Mouse (Mus musculus): ENCODE measurements around the gene Usp32. TPM values are rescaled to one million over a fixed set of nuclear protein-coding genes. Genes with fewer than 3 reads are reported as not detected.

Usp32 gene
- total and polyA plus RNA-seq, 2 experiments from 2014 or later: 2.3 to 20.7 TPM

GRCm38 (mm10) chr11:85123267-85123992 lies 16.5 kb downstream of the Usp32 start:
- no peaks in the 10 kb centered on the region for H3K27me3 ChIP-seq (ENCODE audit: control insufficient read depth, insufficient read depth, low read length)
- no peak overlapping the region for H3K9ac ChIP-seq (replicated peaks; ENCODE audit: low read depth, low read length)
- H3K4me3 ChIP-seq (ENCODE audit: low read depth, low read length): no peak overlapping the region
- WGBS: 79% methylated on average over 3 of the region's 3 CpGs
- H3K4me2 ChIP-seq (ENCODE audit: low read depth, low read length): no peak overlapping the region
- ATAC-seq (ENCODE audit: insufficient read depth, low read depth) (no peak), DNase-seq (ENCODE audit: low spot score) (no peak)
- H3K4me1 ChIP-seq (ENCODE audit: control insufficient read depth, insufficient read depth): 0 out of 2 replicates have a peak, but pooled peaks cover 5% of the 10 kb centered on the region
- H3K36me3 ChIP-seq (replicated peaks; ENCODE audit: control insufficient read depth, insufficient read depth, low read length): peaks cover 4% of the 10 kb centered on the region; the same call in 1 of the 2 replicates
- H3K27ac ChIP-seq (ENCODE audit: low read depth): no peak overlapping the region
- TF ChIP-seq CTCF (IDR thresholded peaks at IDR 0.05; ENCODE audit: low read depth): no peak
- TF ChIP-seq EP300 (IDR thresholded peaks at IDR 0.05; ENCODE audit: low read depth): no peak
- no peaks in the 10 kb centered on the region for H3K9me3 ChIP-seq (replicated peaks; ENCODE audit: control insufficient read depth, low read length)

- ATAC-seq (ENCODE audit: insufficient read depth, low read depth): no peak
- 75% methylated on average over 1 of the region's 1 CpGs for WGBS
Measured at GRCm38 (mm10) chr11:85122073-85122472, 17.9 kb downstream of the Usp32 start.

GRCm38 (mm10) chr11:85117160-85117559 lies 22.8 kb downstream of the Usp32 start:
- TF ChIP-seq EP300 (IDR thresholded peaks at IDR 0.05; ENCODE audit: low read depth) (no peak), CTCF (IDR thresholded peaks at IDR 0.05; ENCODE audit: low read depth) (no peak)
- Histone ChIP-seq H3K27me3 (ENCODE audit: control insufficient read depth, insufficient read depth, low read length) (no peaks in the 10 kb centered on the region), H3K4me3 (ENCODE audit: low read depth, low read length) (no peak overlapping the region), H3K36me3 (replicated peaks; ENCODE audit: control insufficient read depth, insufficient read depth, low read length) (peaks cover 4% of the 10 kb centered on the region; the same call in 1 of the 2 replicates), H3K27ac (ENCODE audit: low read depth) (no peak overlapping the region), H3K9me3 (replicated peaks; ENCODE audit: control insufficient read depth, low read length) (no peaks in the 10 kb centered on the region), H3K4me1 (ENCODE audit: control insufficient read depth, insufficient read depth) (no peaks in the 10 kb centered on the region), H3K9ac (replicated peaks; ENCODE audit: low read depth, low read length) (no peak overlapping the region), H3K4me2 (ENCODE audit: low read depth, low read length) (no peak overlapping the region)
- ATAC-seq (ENCODE audit: insufficient read depth, low read depth) (no peak), DNase-seq (ENCODE audit: low spot score) (no peak)

More at GRCm38 (mm10) chr11:85122073-85122472, 17.9 kb downstream of the Usp32 start:
- TF ChIP-seq EP300 (IDR thresholded peaks at IDR 0.05; ENCODE audit: low read depth) (no peak), CTCF (IDR thresholded peaks at IDR 0.05; ENCODE audit: low read depth) (no peak)
- Histone ChIP-seq H3K9ac (replicated peaks; ENCODE audit: low read depth, low read length) (no peak overlapping the region), H3K4me2 (ENCODE audit: low read depth, low read length) (no peak overlapping the region), H3K4me1 (ENCODE audit: control insufficient read depth, insufficient read depth) (0 out of 2 replicates have a peak, but pooled peaks cover 5% of the 10 kb centered on the region), H3K9me3 (replicated peaks; ENCODE audit: control insufficient read depth, low read length) (no peaks in the 10 kb centered on the region), H3K27me3 (ENCODE audit: control insufficient read depth, insufficient read depth, low read length) (no peaks in the 10 kb centered on the region), H3K27ac (ENCODE audit: low read depth) (no peak overlapping the region), H3K36me3 (replicated peaks; ENCODE audit: control insufficient read depth, insufficient read depth, low read length) (peaks cover 4% of the 10 kb centered on the region; the same call in 1 of the 2 replicates), H3K4me3 (ENCODE audit: low read depth, low read length) (no peak overlapping the region)
- DNase-seq (ENCODE audit: low spot score): no peak

- no peaks in the 10 kb centered on the region for H3K4me1 ChIP-seq (ENCODE audit: control insufficient read depth, insufficient read depth)
Measured at GRCm38 (mm10) chr11:85116084-85116844, 23.7 kb downstream of the Usp32 start.

GRCm38 (mm10) chr11:85109957-85110356 lies 30.0 kb downstream of the Usp32 start:
- Histone ChIP-seq H3K36me3 (replicated peaks; ENCODE audit: control insufficient read depth, insufficient read depth, low read length) (peaks cover 6% of the 10 kb centered on the region; the same call in 1 of the 2 replicates), H3K9me3 (replicated peaks; ENCODE audit: control insufficient read depth, low read length) (no peaks in the 10 kb centered on the region), H3K4me1 (ENCODE audit: control insufficient read depth, insufficient read depth) (no peaks in the 10 kb centered on the region), H3K27me3 (ENCODE audit: control insufficient read depth, insufficient read depth, low read length) (no peaks in the 10 kb centered on the region), H3K4me2 (ENCODE audit: low read depth, low read length) (no peak overlapping the region), H3K27ac (ENCODE audit: low read depth) (no peak overlapping the region), H3K4me3 (ENCODE audit: low read depth, low read length) (no peak overlapping the region), H3K9ac (replicated peaks; ENCODE audit: low read depth, low read length) (no peak overlapping the region)
- DNase-seq (ENCODE audit: low spot score) (no peak), ATAC-seq (ENCODE audit: insufficient read depth, low read depth) (no peak)
- TF ChIP-seq EP300 (IDR thresholded peaks at IDR 0.05; ENCODE audit: low read depth) (no peak), CTCF (IDR thresholded peaks at IDR 0.05; ENCODE audit: low read depth) (no peak)

More at GRCm38 (mm10) chr11:85116084-85116844, 23.7 kb downstream of the Usp32 start:
- ATAC-seq (ENCODE audit: insufficient read depth, low read depth) (no peak), DNase-seq (ENCODE audit: low spot score) (no peak)
- no peaks in the 10 kb centered on the region for H3K27me3 ChIP-seq (ENCODE audit: control insufficient read depth, insufficient read depth, low read length)
- H3K36me3 ChIP-seq (replicated peaks; ENCODE audit: control insufficient read depth, insufficient read depth, low read length): peaks cover 5% of the 10 kb centered on the region; the same call in 1 of the 2 replicates
- WGBS: 78% methylated on average over 3 of the region's 3 CpGs
- TF ChIP-seq CTCF (IDR thresholded peaks at IDR 0.05; ENCODE audit: low read depth): no peak
- TF ChIP-seq EP300 (IDR thresholded peaks at IDR 0.05; ENCODE audit: low read depth): no peak
- H3K9me3 ChIP-seq (replicated peaks; ENCODE audit: control insufficient read depth, low read length): no peaks in the 10 kb centered on the region
- no peak overlapping the region for H3K9ac ChIP-seq (replicated peaks; ENCODE audit: low read depth, low read length)
- H3K27ac ChIP-seq (ENCODE audit: low read depth): no peak overlapping the region
- H3K4me3 ChIP-seq (ENCODE audit: low read depth, low read length): no peak overlapping the region
- no peak overlapping the region for H3K4me2 ChIP-seq (ENCODE audit: low read depth, low read length)

Measured in heart, postnatal 0 days (tissue).